Mouse (Mus musculus): Measurements from ENCODE around the gene Ctss. TPM values are rescaled to one million over a fixed set of nuclear protein-coding genes. Genes with fewer than 3 reads are reported as not detected.

The Ctss gene
- 6.2 and 6.5 TPM in 2 replicates for polyA plus RNA-seq (2016; fragmentation: Nextera tagmentation; extraction: Ambion mirVana)

GRCm38 (mm10) chr3:95526622-95527211 lies at the start of gene Ctss:
Gene Ctss (plus strand): TSS chr3:95526786.
- no peak within 1 kb of the TSS for H3K9ac ChIP-seq
- H3K4me1 ChIP-seq = no peaks in the 10 kb centered on the region
- ATAC-seq (ENCODE audit: low FRiP score) = no peak
- H3K9me3 ChIP-seq = no peaks in the 10 kb centered on the region
- WGBS = 88% methylated on average over 8 of the region's 8 CpGs
- H3K27ac ChIP-seq = no peak within 1 kb of the TSS
- no peak within 1 kb of the TSS for H3K4me3 ChIP-seq (replicated peaks)
- no peak within 1 kb of the TSS for H3K4me2 ChIP-seq
- no peaks in the 10 kb centered on the region for H3K27me3 ChIP-seq
- no peaks in the 10 kb centered on the region for H3K36me3 ChIP-seq (replicated peaks)

- no peaks in the 10 kb centered on the region for H3K27me3 ChIP-seq
- ATAC-seq (ENCODE audit: low FRiP score) = no peak
- WGBS = 90% methylated on average over 1 of the region's 1 CpGs
- H3K36me3 ChIP-seq (replicated peaks) = peaks cover 50% of the 10 kb centered on the region
- no peak overlapping the region for H3K4me3 ChIP-seq (replicated peaks)
- no peak overlapping the region for H3K9ac ChIP-seq
- H3K4me1 ChIP-seq = no peaks in the 10 kb centered on the region
- H3K9me3 ChIP-seq = no peaks in the 10 kb centered on the region
- H3K4me2 ChIP-seq = no peak overlapping the region
- H3K27ac ChIP-seq = no peak overlapping the region
These were observed 47.6 kb upstream of the Ctss start for GRCm38 (mm10) chr3:95478966-95479365.

GRCm38 (mm10) chr3:95486421-95486820 lies 40.2 kb upstream of the Ctss start:
- H3K27me3 ChIP-seq = no peaks in the 10 kb centered on the region
- no peaks in the 10 kb centered on the region for H3K4me1 ChIP-seq
- no peak for ATAC-seq (ENCODE audit: low FRiP score)
- H3K27ac ChIP-seq = no peak overlapping the region
- H3K9me3 ChIP-seq = no peaks in the 10 kb centered on the region
- H3K4me2 ChIP-seq = no peak overlapping the region
- H3K36me3 ChIP-seq (replicated peaks) = peaks cover 56% of the 10 kb centered on the region
- H3K9ac ChIP-seq = no peak overlapping the region
- H3K4me3 ChIP-seq (replicated peaks) = no peak overlapping the region
- WGBS = 93% methylated on average over 2 of the region's 2 CpGs

GRCm38 (mm10) chr3:95488679-95489078 lies 37.9 kb upstream of the Ctss start:
- H3K4me2 ChIP-seq = no peak overlapping the region
- H3K27ac ChIP-seq = no peak overlapping the region
- no peaks in the 10 kb centered on the region for H3K27me3 ChIP-seq
- no peaks in the 10 kb centered on the region for H3K4me1 ChIP-seq
- ATAC-seq (ENCODE audit: low FRiP score) = no peak
- no peak overlapping the region for H3K4me3 ChIP-seq (replicated peaks)
- no peaks in the 10 kb centered on the region for H3K9me3 ChIP-seq
- no peak overlapping the region for H3K9ac ChIP-seq
- H3K36me3 ChIP-seq (replicated peaks) = peaks cover 53% of the 10 kb centered on the region
- WGBS = 92% methylated on average over 3 of the region's 3 CpGs

- Histone ChIP-seq H3K4me2 (no peak overlapping the region), H3K4me3 (replicated peaks) (no peak overlapping the region), H3K27ac (no peak overlapping the region), H3K9ac (no peak overlapping the region), H3K4me1 (no peaks in the 10 kb centered on the region), H3K27me3 (no peaks in the 10 kb centered on the region), H3K9me3 (no peaks in the 10 kb centered on the region), H3K36me3 (replicated peaks) (peaks cover 64% of the 10 kb centered on the region)
- no peak for ATAC-seq (ENCODE audit: low FRiP score)
- WGBS = 98% methylated on average over 2 of the region's 2 CpGs
These were observed 36.3 kb upstream of the Ctss start for GRCm38 (mm10) chr3:95490238-95490637.

GRCm38 (mm10) chr3:95494342-95494741 lies 32.2 kb upstream of the Ctss start:
- Histone ChIP-seq H3K36me3 (replicated peaks) (peaks cover 45% of the 10 kb centered on the region), H3K9ac (no peak overlapping the region), H3K27ac (no peak overlapping the region), H3K4me1 (no peaks in the 10 kb centered on the region), H3K4me2 (no peak overlapping the region), H3K27me3 (no peaks in the 10 kb centered on the region), H3K4me3 (replicated peaks) (no peak overlapping the region), H3K9me3 (no peaks in the 10 kb centered on the region)
- ATAC-seq (ENCODE audit: low FRiP score) = no peak
- 62% methylated on average over 6 of the region's 6 CpGs for WGBS

- Histone ChIP-seq H3K4me2 (no peak overlapping the region), H3K4me1 (no peaks in the 10 kb centered on the region), H3K27me3 (no peaks in the 10 kb centered on the region), H3K4me3 (replicated peaks) (no peak overlapping the region), H3K9me3 (no peaks in the 10 kb centered on the region), H3K9ac (no peak overlapping the region), H3K27ac (no peak overlapping the region), H3K36me3 (replicated peaks) (peaks cover 26% of the 10 kb centered on the region)
- 91% methylated on average over 2 of the region's 2 CpGs for WGBS
- no peak for ATAC-seq (ENCODE audit: low FRiP score)
These were observed 28.4 kb upstream of the Ctss start for GRCm38 (mm10) chr3:95498229-95498628.

GRCm38 (mm10) chr3:95499024-95499423 lies 27.6 kb upstream of the Ctss start, which contains the start of gene Ctsk:
Gene Ctsk (plus strand): TSS chr3:95499256.
- no peak within 1 kb of the TSS for H3K9ac ChIP-seq
- H3K4me1 ChIP-seq = no peaks in the 10 kb centered on the region
- WGBS = 77% methylated on average over 7 of the region's 7 CpGs
- no peaks in the 10 kb centered on the region for H3K9me3 ChIP-seq
- H3K36me3 ChIP-seq (replicated peaks) = peaks cover 20% of the 10 kb centered on the region
- H3K4me2 ChIP-seq = no peak within 1 kb of the TSS
- no peak within 1 kb of the TSS for H3K4me3 ChIP-seq (replicated peaks)
- ATAC-seq (ENCODE audit: low FRiP score) = no peak
- no peak within 1 kb of the TSS for H3K27ac ChIP-seq
- H3K27me3 ChIP-seq = no peaks in the 10 kb centered on the region

GRCm38 (mm10) chr3:95499496-95500140 lies 27.0 kb upstream of the Ctss start:
- Histone ChIP-seq H3K36me3 (replicated peaks) (peaks cover 15% of the 10 kb centered on the region), H3K9ac (no peak overlapping the region), H3K27me3 (no peaks in the 10 kb centered on the region), H3K9me3 (no peaks in the 10 kb centered on the region), H3K4me1 (no peaks in the 10 kb centered on the region), H3K4me3 (replicated peaks) (no peak overlapping the region), H3K4me2 (no peak overlapping the region), H3K27ac (no peak overlapping the region)
- ATAC-seq (ENCODE audit: low FRiP score) = no peak
- WGBS = 76% methylated on average over 10 of the region's 10 CpGs

GRCm38 (mm10) chr3:95502312-95502711 lies 24.3 kb upstream of the Ctss start:
- Histone ChIP-seq H3K36me3 (replicated peaks) (no peaks in the 10 kb centered on the region), H3K9me3 (no peaks in the 10 kb centered on the region), H3K4me1 (no peaks in the 10 kb centered on the region), H3K27ac (no peak overlapping the region), H3K4me2 (no peak overlapping the region), H3K27me3 (no peaks in the 10 kb centered on the region), H3K9ac (no peak overlapping the region), H3K4me3 (replicated peaks) (no peak overlapping the region)
- no peak for ATAC-seq (ENCODE audit: low FRiP score)
- WGBS = 60% methylated on average over 2 of the region's 2 CpGs

GRCm38 (mm10) chr3:95509348-95509747 lies 17.2 kb upstream of the Ctss start:
- Histone ChIP-seq H3K27me3 (no peaks in the 10 kb centered on the region), H3K4me2 (no peak overlapping the region), H3K4me3 (replicated peaks) (no peak overlapping the region), H3K9me3 (no peaks in the 10 kb centered on the region), H3K4me1 (no peaks in the 10 kb centered on the region), H3K9ac (no peak overlapping the region), H3K36me3 (replicated peaks) (no peaks in the 10 kb centered on the region), H3K27ac (no peak overlapping the region)
- ATAC-seq (ENCODE audit: low FRiP score) = no peak
- WGBS = 89% methylated on average over 6 of the region's 6 CpGs

GRCm38 (mm10) chr3:95511611-95512180 lies 14.9 kb upstream of the Ctss start:
- Histone ChIP-seq H3K4me2 (no peak overlapping the region), H3K27ac (no peak overlapping the region), H3K4me1 (no peaks in the 10 kb centered on the region), H3K27me3 (no peaks in the 10 kb centered on the region), H3K9ac (no peak overlapping the region), H3K4me3 (replicated peaks) (no peak overlapping the region), H3K9me3 (no peaks in the 10 kb centered on the region), H3K36me3 (replicated peaks) (no peaks in the 10 kb centered on the region)
- WGBS = 81% methylated on average over 9 of the region's 9 CpGs
- no peak for ATAC-seq (ENCODE audit: low FRiP score)

- no peak overlapping the region for H3K27ac ChIP-seq
- H3K4me2 ChIP-seq = no peak overlapping the region
- no peak overlapping the region for H3K4me3 ChIP-seq (replicated peaks)
- H3K9ac ChIP-seq = no peak overlapping the region
- H3K4me1 ChIP-seq = peaks cover 4% of the 10 kb centered on the region
- 86% methylated on average over 3 of the region's 3 CpGs for WGBS
- H3K9me3 ChIP-seq = no peaks in the 10 kb centered on the region
- ATAC-seq (ENCODE audit: low FRiP score) = no peak
- H3K36me3 ChIP-seq (replicated peaks) = no peaks in the 10 kb centered on the region
- H3K27me3 ChIP-seq = no peaks in the 10 kb centered on the region
These were observed 10.0 kb upstream of the Ctss start for GRCm38 (mm10) chr3:95516614-95517041.

All from forebrain, embryonic 12.5 days (tissue).